In genomic region chr7:78520243-78520927, GRCm38 (mm10) we compare ENCODE assay signal across 23 mouse cellular contexts.
DNase-seq lines count a peak whose midpoint lies in the region; ATAC-seq and TF ChIP-seq lines count a peak whose summit lies in the region.
"Had no signal": no experiment of that assay in that cellular context is flagged by ENCODE, and none has a peak within 500 bp of the region (broad histone marks: within the 10 kb centered on the region; RNA-seq: fewer than 3 reads in every experiment).

No protein-coding gene starts in this region.

- ATAC-seq in cerebellum, adult (ENCODE audit: insufficient number of reproducible peaks, low FRiP score, low TSS enrichment) = no peak
- ATAC-seq in heart, embryonic 11.5 days (replicated peaks; ENCODE audit: insufficient number of reproducible peaks, low FRiP score, low TSS enrichment) = no peak
- no peak for ATAC-seq in forebrain, embryonic 16.5 days
- ATAC-seq: forebrain, embryonic 13.5 days; midbrain, embryonic 16.5 days had no signal

- no peak for TF ChIP-seq CTCF in cerebellum, adult 2 months (IDR thresholded peaks at IDR 0.05; ENCODE audit: borderline replicate concordance, insufficient read depth, low read depth, low read length)

- H3K27me3 ChIP-seq in cerebellum, adult 2 months (ENCODE audit: control insufficient read depth, insufficient read depth, low read length) = no peaks in the 10 kb centered on the region
- no peaks in the 10 kb centered on the region for H3K27me3 ChIP-seq in heart, embryonic 11.5 days (ENCODE audit: control insufficient read depth, insufficient read depth, low read length)
- H3K27me3 ChIP-seq in forebrain, embryonic 16.5 days (replicated peaks; ENCODE audit: control insufficient read depth, insufficient read depth, low read length) = no peaks in the 10 kb centered on the region
- H3K27me3 ChIP-seq: embryonic facial prominence, embryonic 12.5 days; forebrain, embryonic 13.5 days; heart, embryonic 12.5 days; hindbrain, embryonic 12.5 days had no signal

- WGBS in cerebellum, adult 2 months = 43% methylated on average over 9 of the region's 9 CpGs
- WGBS in heart, embryonic 11.5 days (ENCODE audit: insufficient replicate concordance) = 81% methylated on average over 9 of the region's 9 CpGs
- WGBS in forebrain, embryonic 16.5 days = 91% methylated on average over 9 of the region's 9 CpGs

- no peaks in the 10 kb centered on the region for H3K9me3 ChIP-seq in heart, embryonic 11.5 days (replicated peaks; ENCODE audit: control insufficient read depth, low read length)
- no peaks in the 10 kb centered on the region for H3K9me3 ChIP-seq in forebrain, embryonic 16.5 days (ENCODE audit: control insufficient read depth, low read length)
- H3K9me3 ChIP-seq: embryonic facial prominence, embryonic 12.5 days; forebrain, embryonic 13.5 days; heart, embryonic 12.5 days; hindbrain, embryonic 12.5 days had no signal

- no peak overlapping the region for H3K9ac ChIP-seq in heart, embryonic 11.5 days (ENCODE audit: low read depth, low read length)
- H3K9ac ChIP-seq in forebrain, embryonic 16.5 days (replicated peaks; ENCODE audit: low read depth, low read length) = no peak overlapping the region
- H3K9ac ChIP-seq: embryonic facial prominence, embryonic 12.5 days; forebrain, embryonic 13.5 days; heart, embryonic 12.5 days; hindbrain, embryonic 12.5 days had no signal

- no peak overlapping the region for H3K4me2 ChIP-seq in heart, embryonic 11.5 days
- no peak overlapping the region for H3K4me2 ChIP-seq in forebrain, embryonic 16.5 days (ENCODE audit: low read length)
- H3K4me2 ChIP-seq: embryonic facial prominence, embryonic 12.5 days; forebrain, embryonic 13.5 days; heart, embryonic 12.5 days; hindbrain, embryonic 12.5 days; liver, embryonic 11.5 days had no signal

- peak overlapping the region; percentile 65 for H3K27ac ChIP-seq in cerebellum, adult 2 months (ENCODE audit: insufficient read depth, low read length)
- H3K27ac ChIP-seq in heart, embryonic 11.5 days (ENCODE audit: low read depth, low read length) = no peak overlapping the region
- no peak overlapping the region for H3K27ac ChIP-seq in forebrain, embryonic 16.5 days (ENCODE audit: low read length)
- H3K27ac ChIP-seq: embryonic facial prominence, embryonic 12.5 days; forebrain, embryonic 13.5 days; hindbrain, embryonic 12.5 days; kidney, postnatal 0 days had no signal

- H3K4me3 ChIP-seq in cerebellum, adult 2 months (replicated peaks; ENCODE audit: insufficient read depth, low read depth, low read length) = no peak overlapping the region
- H3K4me3 ChIP-seq in heart, embryonic 11.5 days (ENCODE audit: low read depth, low read length) = no peak overlapping the region
- H3K4me3 ChIP-seq in forebrain, embryonic 16.5 days (replicated peaks; ENCODE audit: low read length) = no peak overlapping the region
- H3K4me3 ChIP-seq: embryonic facial prominence, embryonic 12.5 days; erythroblast, embryonic 14.5 days; forebrain, embryonic 13.5 days; heart, embryonic 12.5 days; hindbrain, embryonic 12.5 days had no signal

- peaks cover 51% of the 10 kb centered on the region for H3K4me1 ChIP-seq in cerebellum, adult 2 months (ENCODE audit: control insufficient read depth, insufficient read depth, low read length)
- H3K4me1 ChIP-seq in heart, embryonic 11.5 days (ENCODE audit: control insufficient read depth, insufficient read depth, low read length) = no peaks in the 10 kb centered on the region
- H3K4me1 ChIP-seq in forebrain, embryonic 16.5 days (replicated peaks; ENCODE audit: control insufficient read depth, insufficient read depth, low read length) = peaks cover 12% of the 10 kb centered on the region
- H3K4me1 ChIP-seq: embryonic facial prominence, embryonic 12.5 days; heart, embryonic 12.5 days; hindbrain, embryonic 12.5 days had no signal

- peak; percentile 67 to 87 for DNase-seq in cerebellum, adult 2 months
- DNase-seq in heart, adult 8-10 months (ENCODE audit: low spot score) = peak; percentile 11
- DNase-seq in 3T3-L1 (ENCODE audit: low read depth, low spot score) = peak; percentile 14
- DNase-seq in adrenal gland, postnatal 10 days = peak; percentile 76
- DNase-seq in retina, postnatal 1 day = no peak
- DNase-seq: gastrocnemius, postnatal 36 days; heart, postnatal 14 days; kidney, adult 18-20 months; lung, adult 2 months; spleen, adult 18-20 months; thymus, postnatal 4 days had no signal

- H3K36me3 ChIP-seq in heart, embryonic 11.5 days (ENCODE audit: control insufficient read depth, insufficient read depth, low read length) = no peaks in the 10 kb centered on the region
- H3K36me3 ChIP-seq in forebrain, embryonic 16.5 days (ENCODE audit: control insufficient read depth, insufficient read depth) = peaks cover 5% of the 10 kb centered on the region
- H3K36me3 ChIP-seq: embryonic facial prominence, embryonic 12.5 days; G1E; heart, embryonic 12.5 days had no signal

- TF ChIP-seq POLR2A in cerebellum, adult 2 months (IDR thresholded peaks at IDR 0.05; ENCODE audit: borderline replicate concordance, insufficient read depth, low read length) = no peak
